Mouse (Mus musculus) left cerebral cortex, postnatal 25 days (tissue): ENCODE measurements at regions not wholly inside any gene's neighbourhood (a gene's known extent, or its start where the extent isn't known, plus 50 kb on each side); places are given as distances from the start of the nearest gene placed in this dataset.

Source experiments
- DNase-seq, 2 experiments: peaks; one replicate each; pipeline ENCODE4 v3.0.0; 2022; ENCODE audit warnings: low spot score in 2 of 2, mixed read lengths in 1 of 2
- intact Hi-C: fragments of 180-260 bp; cut with DNase I; formaldehyde crosslinking; loops from one replicate; pipeline ENCODE4 v1.15.1; 2025

GRCm38 (mm10) chr7:70300516-70300915 lies 66.0 kb downstream of the Nr2f2 start:
- intact Hi-C loops = no loop called here

DNA sequence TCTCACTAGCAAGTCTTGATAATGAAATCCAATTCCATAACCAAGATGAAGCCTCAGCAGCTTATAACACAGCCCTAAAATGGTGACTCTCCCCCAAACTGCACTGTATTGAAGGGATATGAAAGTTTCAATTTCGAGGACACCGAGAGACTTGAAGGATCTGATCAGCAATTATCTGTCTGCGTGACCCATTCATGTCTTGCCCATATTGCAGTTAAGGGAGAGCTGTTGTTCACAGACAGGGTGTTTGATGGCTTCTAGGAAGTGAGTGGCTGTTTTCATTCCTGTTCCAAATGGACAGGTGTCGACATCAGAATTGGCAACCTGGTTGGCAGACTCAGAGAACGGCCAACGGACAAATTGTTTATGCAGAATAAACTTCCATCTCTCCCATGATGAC lies 75.1 kb downstream of the Nr2f2 start:
- intact Hi-C loops = loop anchor here (2.0 kb wide), 1 partner anchor 77 kb away; no protein-coding TSS in a partner anchor
- DNase-seq = no peak

More at GRCm38 (mm10) chr7:70300516-70300915, 66.0 kb downstream of the Nr2f2 start:
- no peak for DNase-seq

DNA sequence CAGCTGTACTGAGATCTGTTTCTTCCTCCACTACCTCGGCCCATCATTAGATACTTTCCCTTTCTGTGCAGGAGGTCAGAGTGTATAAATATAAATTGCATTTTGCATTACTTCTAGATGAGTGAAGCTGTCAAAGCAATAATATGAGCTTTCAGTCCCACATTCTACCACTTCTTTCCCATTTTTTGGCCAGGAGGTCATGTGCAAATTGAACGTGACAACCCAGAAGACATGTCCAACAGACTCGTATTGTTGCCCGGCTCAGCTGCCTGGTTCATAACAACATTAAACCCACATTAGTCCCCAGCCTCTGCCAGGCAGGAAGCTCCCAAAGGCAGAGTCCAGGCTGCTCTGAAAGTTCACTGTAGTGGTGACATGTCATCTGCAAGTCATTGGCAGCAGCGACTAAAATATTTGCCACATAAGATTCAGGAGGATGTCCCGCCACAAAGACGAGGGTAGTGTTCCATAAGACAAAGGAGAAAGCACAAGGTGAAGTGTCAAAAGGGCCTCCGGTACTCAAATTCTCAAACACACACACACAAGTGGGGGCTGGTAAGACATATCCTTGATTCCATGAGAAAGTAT lies 75.7 kb downstream of the Nr2f2 start:
- intact Hi-C loops = loop anchor here (2.0 kb wide), 1 partner anchor 78 kb away; no protein-coding TSS in a partner anchor
- no peak for DNase-seq

DNA sequence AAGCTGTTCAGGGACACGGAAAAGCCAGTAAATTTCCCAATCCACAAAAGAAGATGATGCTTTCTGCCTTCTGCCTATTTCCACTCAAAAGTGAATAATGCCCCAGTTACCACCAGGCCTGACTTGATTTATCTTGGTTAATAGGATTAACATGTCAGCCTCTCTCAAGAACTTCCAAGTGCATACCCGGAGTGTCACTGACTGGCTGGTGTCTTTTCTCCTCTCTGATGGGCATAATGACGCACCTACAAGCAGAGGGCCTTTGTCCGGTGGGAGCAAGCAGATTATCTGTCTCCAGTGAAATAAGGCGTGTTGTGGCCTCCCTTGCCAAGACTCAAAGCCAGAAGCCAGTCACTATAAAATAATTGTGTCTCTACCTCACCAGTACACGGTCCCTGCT lies 76.3 kb downstream of the Nr2f2 start:
- intact Hi-C loops = loop anchor here (2.0 kb wide), 1 partner anchor 79 kb away; no protein-coding TSS in a partner anchor
- no peak for DNase-seq

GRCm38 (mm10) chr7:70288621-70289020 lies 77.9 kb downstream of the Nr2f2 start:
- intact Hi-C loops = no loop called here

GRCm38 (mm10) chr7:70287891-70288421 lies 78.6 kb downstream of the Nr2f2 start:
- intact Hi-C loops = no loop called here
- no peak for DNase-seq

More at GRCm38 (mm10) chr7:70288621-70289020, 77.9 kb downstream of the Nr2f2 start:
- DNase-seq = no peak

DNA sequence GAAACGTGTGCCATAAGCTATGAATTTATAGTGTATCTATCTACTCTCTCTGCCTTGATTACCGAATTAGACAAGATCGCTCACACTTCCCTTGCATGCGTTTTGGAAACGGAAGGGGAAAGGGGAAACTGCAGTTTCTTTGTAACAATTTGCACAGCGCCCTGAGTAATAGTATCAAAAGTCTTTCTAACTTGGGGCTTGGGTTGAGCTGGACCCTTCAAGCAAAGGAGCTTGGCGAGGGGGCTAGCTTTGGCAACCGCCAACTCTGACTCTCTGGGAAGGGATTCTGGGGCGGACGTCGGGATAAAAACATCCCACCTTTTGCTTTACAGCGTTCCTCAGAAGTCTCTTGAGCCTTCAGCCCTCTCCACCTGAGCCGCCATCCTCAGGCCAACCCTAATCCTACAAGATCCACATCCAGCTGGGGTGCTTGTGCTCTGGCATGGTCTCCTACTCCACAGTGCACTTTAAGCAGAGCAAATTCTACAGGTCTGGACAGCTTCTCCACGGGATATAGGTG lies 79.6 kb downstream of the Nr2f2 start:
- DNase-seq = no peak
- intact Hi-C loops = no loop called here

DNA sequence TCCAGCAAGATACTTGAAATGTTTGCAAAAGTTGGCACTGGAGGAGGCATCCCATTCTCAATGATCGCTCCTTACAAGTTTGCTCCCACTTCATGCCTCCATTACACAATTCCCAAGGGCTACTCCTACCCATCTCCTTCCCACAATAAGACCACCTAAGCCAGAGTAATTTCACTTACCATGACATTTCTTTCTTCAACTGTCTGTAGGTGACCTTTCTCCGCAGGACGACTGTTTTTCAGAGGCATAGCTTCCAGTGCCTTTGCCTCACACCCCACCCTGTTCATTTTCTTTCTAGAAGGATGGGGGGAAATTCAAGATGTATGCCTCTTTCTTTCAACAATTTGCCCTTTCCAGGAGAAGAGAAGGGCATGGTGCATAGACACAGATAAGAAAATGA lies 81.2 kb downstream of the Nr2f2 start:
- DNase-seq = no peak
- intact Hi-C loops = loop anchor here (2.0 kb wide), 1 partner anchor 43 kb away; no protein-coding TSS in a partner anchor

- DNase-seq = no peak
- intact Hi-C loops = loop anchor here (2.0 to 5.0 kb wide), 2 partner anchors 45 to 117 kb away; no protein-coding TSS in a partner anchor
Measured at GRCm38 (mm10) chr7:70283836-70284235, 82.7 kb downstream of the Nr2f2 start.

DNA sequence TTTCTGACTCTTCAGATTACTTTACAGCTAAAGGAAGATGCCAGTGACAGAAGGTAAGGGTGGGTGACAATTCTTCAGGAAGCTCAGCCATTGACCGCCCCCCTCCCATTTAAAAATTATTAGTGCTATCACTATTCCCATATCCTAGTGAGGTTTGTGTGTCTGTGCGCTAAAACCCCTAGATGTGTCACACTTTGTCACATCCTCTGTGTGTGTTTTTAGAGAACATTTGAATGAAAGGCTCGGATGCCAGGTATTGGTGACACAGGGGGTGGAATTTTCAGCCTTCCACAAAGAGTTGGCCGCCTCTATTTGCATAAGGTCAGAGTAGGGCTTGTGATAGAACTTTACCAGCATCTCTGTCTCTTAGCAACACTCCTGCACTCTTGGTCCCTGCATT lies 83.4 kb downstream of the Nr2f2 start:
- DNase-seq = no peak
- intact Hi-C loops = loop anchor here (5.0 kb wide), 1 partner anchor 116 kb away; no protein-coding TSS in a partner anchor

GRCm38 (mm10) chr7:70281891-70282515 lies 84.5 kb downstream of the Nr2f2 start:
- intact Hi-C loops = loop anchor here (5.0 kb wide), 1 partner anchor 115 kb away; no protein-coding TSS in a partner anchor
- DNase-seq = no peak

DNA sequence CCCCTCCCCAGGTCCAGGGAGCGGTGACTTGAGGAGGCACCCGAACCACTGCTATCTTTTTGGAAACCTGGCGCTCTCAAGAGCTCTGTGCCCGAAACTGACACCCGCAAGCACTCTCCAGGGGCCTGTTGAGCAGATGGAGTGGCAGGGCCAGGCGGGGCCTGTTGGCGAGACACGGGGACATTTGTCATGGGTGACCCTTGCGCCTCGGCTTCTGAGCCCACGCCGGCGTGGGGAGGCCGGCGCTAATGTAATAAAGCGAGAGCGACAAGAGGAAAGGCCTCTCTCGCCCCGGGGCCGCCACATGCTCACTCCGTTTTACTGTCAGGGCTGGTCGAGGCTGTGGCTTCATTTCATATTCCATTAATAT lies 85.2 kb downstream of the Nr2f2 start:
- no peak for DNase-seq
- intact Hi-C loops = loop anchor here (5.0 kb wide), 1 partner anchor 114 kb away; no protein-coding TSS in a partner anchor

GRCm38 (mm10) chr7:70280643-70281380 lies 85.7 kb downstream of the Nr2f2 start:
- no peak for DNase-seq
- intact Hi-C loops = loop anchor here (5.0 kb wide), 1 partner anchor 114 kb away; no protein-coding TSS in a partner anchor

DNA sequence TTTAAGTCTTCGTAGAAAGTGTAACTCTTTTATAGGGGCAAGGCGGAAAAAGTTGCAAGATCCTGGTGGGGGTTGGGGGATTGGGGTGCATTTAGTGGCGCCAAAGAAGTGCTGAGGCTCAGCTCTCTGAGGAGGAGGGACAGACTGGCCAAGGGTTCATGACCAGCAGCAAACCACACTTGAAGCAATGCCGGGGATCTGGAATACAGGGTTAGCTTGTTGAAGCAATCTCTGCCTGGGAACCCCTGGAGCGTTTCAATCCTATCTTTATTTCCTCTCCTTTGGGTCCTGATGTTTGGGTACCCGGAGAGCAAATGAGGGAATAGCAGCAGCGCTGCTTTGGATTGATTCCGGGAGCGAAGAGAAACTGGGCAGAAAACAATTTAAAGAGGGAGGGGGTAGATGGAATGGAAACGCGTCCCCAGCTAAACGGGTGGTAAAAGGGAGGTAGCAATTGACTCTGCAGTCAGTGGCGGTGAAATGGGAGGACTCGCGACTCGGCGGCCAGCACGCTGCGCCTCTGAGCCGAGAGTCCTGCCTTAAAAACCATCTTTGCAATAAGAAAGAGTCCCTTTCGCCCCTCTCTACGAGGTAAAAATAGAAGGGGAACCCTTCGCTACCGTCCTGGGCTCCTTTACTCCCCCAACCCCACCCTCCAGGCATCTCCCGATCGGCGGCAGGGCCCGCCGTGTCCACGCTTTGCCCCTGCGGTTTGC lies 86.5 kb downstream of the Nr2f2 start:
- intact Hi-C loops = loop anchor here (5.0 kb wide), 1 partner anchor 113 kb away; no protein-coding TSS in a partner anchor
- no peak for DNase-seq

DNA sequence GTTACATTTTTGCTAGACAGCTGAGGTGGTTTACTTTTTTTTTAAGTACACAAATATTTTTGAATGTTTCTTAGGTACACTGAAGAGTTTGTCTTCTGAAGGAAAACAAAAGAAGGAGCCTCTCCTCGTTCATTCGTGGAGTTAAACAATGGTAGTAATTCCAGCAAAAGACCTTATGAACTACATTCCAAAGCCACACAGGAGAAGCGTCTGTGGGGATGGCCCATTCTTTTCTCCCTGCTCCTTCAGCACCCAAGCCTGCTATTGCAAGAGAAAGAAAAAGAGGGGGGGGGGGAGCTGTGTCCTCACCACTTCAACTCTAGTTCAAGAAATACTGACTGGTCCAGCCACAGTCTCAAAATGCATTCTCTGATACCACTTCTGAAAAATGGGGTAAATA lies 87.4 kb downstream of the Nr2f2 start:
- intact Hi-C loops = no loop called here
- DNase-seq = no peak

- intact Hi-C loops = no loop called here
- DNase-seq = no peak
Measured at GRCm38 (mm10) chr7:70276078-70276477, 90.5 kb downstream of the Nr2f2 start.

- intact Hi-C loops = no loop called here
- DNase-seq = no peak
Measured at GRCm38 (mm10) chr7:70274312-70274711, 92.2 kb downstream of the Nr2f2 start.

DNA sequence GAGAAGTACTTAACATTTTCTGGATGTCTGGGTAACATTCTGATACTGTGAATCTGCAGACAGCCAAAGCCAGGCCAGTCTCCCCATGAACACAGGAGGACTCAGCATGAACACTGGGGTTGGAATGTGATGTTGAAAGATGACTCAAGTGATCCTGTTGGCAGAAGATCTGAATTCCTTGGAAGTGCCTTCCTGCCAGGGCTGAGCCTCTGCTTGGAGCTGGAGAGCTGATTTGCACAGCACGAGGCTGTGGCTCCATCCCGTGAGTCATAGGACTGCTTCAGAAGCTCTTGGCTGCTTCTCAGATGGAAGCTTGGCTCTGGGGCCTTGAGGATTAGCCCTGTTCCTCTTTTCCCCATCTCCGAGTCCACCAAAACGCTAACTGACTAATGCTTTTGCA lies 99.5 kb downstream of the Nr2f2 start:
- intact Hi-C loops = no loop called here
- peak in 1 of 2 experiments; percentile 60 for DNase-seq

DNA sequence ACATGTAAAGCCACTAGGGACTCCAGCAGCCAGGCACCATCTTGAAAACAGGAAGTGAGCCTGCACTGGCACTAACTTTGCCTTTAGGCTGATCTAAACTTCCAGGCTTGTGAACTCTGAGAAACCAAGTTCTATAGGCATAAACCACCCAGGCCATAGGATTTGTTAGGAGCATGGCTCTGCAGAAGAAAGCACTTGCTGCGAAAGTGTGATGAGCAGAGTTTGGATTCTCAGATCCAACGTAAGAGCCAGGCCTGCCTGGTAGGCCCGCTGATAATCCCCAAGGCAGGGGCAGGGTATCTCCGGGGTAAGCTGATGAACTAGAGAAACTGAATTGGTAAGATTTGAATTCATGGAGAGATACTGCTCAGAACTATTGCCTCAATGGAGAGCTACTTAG lies 109.7 kb downstream of the Nr2f2 start:
- DNase-seq = no peak
- intact Hi-C loops = no loop called here
